Mouse (Mus musculus) liver, adult 2 months (tissue): ENCODE measurements around the gene Slc44a3. TPM values are rescaled to one million over a fixed set of nuclear protein-coding genes. Genes with fewer than 3 reads are reported as not detected.

Source experiments
- DNase-seq: peaks from one replicate; pipeline ENCODE4 v3.0.0-alpha.2; 2011; ENCODE audit warnings: low read depth, low spot score; ENCODE audit errors: extremely low read depth
- H3K27ac ChIP-seq: fragments of 200-500 bp; replicated peaks from 2 replicates; pipeline ENCODE4 v1.5.1; 2012; ENCODE audit warnings: low read depth, mild to moderate bottlenecking, control low read depth, inconsistent platforms, low read length; ENCODE audit not compliant: insufficient read depth
- H3K27me3 ChIP-seq: fragments of 200-500 bp; 2 replicates; pipeline ENCODE4 v1.6.1; 2012; ENCODE audit warnings: mild to moderate bottlenecking, moderate library complexity, low read length, inconsistent platforms; ENCODE audit not compliant: control insufficient read depth, insufficient read depth
- H3K36me3 ChIP-seq: fragments of 200-500 bp; 2 replicates; pipeline ENCODE4 v1.6.1; 2012; ENCODE audit warnings: low read length, inconsistent platforms; ENCODE audit not compliant: control insufficient read depth, insufficient read depth
- H3K4me1 ChIP-seq: fragments of 200-500 bp; 2 replicates; pipeline ENCODE4 v1.6.1; 2011; ENCODE audit warnings: low read length; ENCODE audit not compliant: control insufficient read depth, insufficient read depth
- H3K4me3 ChIP-seq: fragments of 200-500 bp; 2 replicates; pipeline ENCODE4 v1.5.1; 2011; ENCODE audit warnings: low read depth, mild to moderate bottlenecking, control low read depth, low read length, moderate library complexity; ENCODE audit not compliant: insufficient read depth
- H3K79me2 ChIP-seq: fragments of 200-500 bp; 2 replicates; pipeline ENCODE4 v1.6.1; 2012; ENCODE audit warnings: inconsistent platforms, mild to moderate bottlenecking, low read length, moderate library complexity; ENCODE audit not compliant: control insufficient read depth, insufficient read depth
- H3K9ac ChIP-seq: fragments of 200-500 bp; 2 replicates; pipeline ENCODE4 v1.6.1; 2012; ENCODE audit warnings: low read depth, mild to moderate bottlenecking, control low read depth, inconsistent platforms, low read length
- CTCF ChIP-seq: fragments of 200-500 bp; IDR thresholded peaks from 2 replicates; pipeline ENCODE4 v1.5.1; 2011; ENCODE audit warnings: low read depth, low read length, control low read depth
- POLR2A ChIP-seq: fragments of 200-500 bp; IDR thresholded peaks from 2 replicates; pipeline ENCODE4 v1.6.1; 2011; ENCODE audit warnings: low read length, control low read depth; ENCODE audit not compliant: insufficient read depth; ENCODE audit errors: extremely low read depth
- WGBS: fragments of 180-500 bp; shearing (Covaris S2); methylation state at CpG from one replicate; pipeline ENCODE4 v1.1.7; 2018; 5-methylcytosine and 5-hydroxymethylcytosine counted together
- polyA plus RNA-seq: library from polyadenylated mRNA; depleted of rRNA; stranded (reverse); fragments of >200 nt; gene quantifications from 2 replicates; pipeline ENCODE4 v1.2.3, GENCODE M21; 2012
- total RNA-seq: library from RNA; depleted of rRNA; stranded (reverse); fragments of >200 nt; gene quantifications from 2 replicates; pipeline ENCODE4 v1.2.3, GENCODE M21; 2014

Slc44a3 gene
- total and polyA plus RNA-seq, 2 experiments, result 4.7 to 6.6 TPM

DNA sequence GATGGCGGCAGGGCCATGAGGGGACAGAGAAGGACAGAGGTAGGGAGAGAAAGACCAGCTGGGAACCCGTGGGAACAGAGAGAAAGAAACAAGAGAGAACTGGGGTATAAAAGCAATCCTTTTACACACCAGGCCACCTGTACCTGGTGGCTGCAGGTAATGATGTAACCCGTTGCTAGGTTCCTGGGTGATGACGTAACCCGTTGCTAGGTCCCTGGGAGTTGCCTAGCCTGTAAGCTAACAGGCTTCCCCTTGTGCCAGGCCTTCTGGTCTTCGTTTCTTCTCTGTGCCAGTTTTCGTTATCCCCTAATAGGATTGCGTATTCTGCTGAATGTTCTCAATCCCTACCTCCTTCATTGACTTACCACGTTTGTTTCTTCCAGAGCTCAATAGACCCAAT lies 36.8 kb upstream of the Slc44a3 start:
- TF ChIP-seq POLR2A, result no peak
- TF ChIP-seq CTCF, result no peak
- Histone ChIP-seq H3K36me3 (no peaks in the 10 kb centered on the region), H3K27ac (no peak overlapping the region), H3K27me3 (no peaks in the 10 kb centered on the region), H3K79me2 (no peaks in the 10 kb centered on the region), H3K4me1 (no peaks in the 10 kb centered on the region), H3K4me3 (no peak overlapping the region), H3K9ac (no peak overlapping the region)
- 87% methylated on average over 9 of the region's 9 CpGs for WGBS
- DNase-seq, result no peak

DNA sequence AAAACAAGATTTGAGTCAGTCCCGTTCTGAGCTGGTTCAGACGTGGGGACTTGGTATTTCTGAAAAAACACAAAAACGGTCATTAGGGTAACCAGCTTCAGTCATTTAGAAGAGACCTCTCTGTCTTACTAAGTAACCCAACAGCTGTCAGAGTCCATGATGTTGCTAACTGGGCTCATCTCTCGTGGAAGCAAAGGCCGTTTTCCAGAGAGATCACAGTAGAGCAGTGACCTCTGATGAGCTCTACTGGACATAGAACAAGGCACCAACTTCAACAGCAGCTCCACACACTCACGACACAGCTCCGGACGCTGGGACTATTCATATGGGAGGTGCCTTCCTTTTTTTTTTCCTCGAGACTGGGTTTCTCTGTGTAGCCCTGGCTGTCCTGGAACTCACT lies 35.7 kb upstream of the Slc44a3 start:
- Histone ChIP-seq H3K4me3 (no peak overlapping the region), H3K36me3 (no peaks in the 10 kb centered on the region), H3K4me1 (no peaks in the 10 kb centered on the region), H3K9ac (no peak overlapping the region), H3K27me3 (no peaks in the 10 kb centered on the region), H3K27ac (no peak overlapping the region), H3K79me2 (no peaks in the 10 kb centered on the region)
- DNase-seq, result no peak
- TF ChIP-seq POLR2A (no peak), CTCF (no peak)
- WGBS, result 89% methylated on average over 9 of the region's 9 CpGs

DNA sequence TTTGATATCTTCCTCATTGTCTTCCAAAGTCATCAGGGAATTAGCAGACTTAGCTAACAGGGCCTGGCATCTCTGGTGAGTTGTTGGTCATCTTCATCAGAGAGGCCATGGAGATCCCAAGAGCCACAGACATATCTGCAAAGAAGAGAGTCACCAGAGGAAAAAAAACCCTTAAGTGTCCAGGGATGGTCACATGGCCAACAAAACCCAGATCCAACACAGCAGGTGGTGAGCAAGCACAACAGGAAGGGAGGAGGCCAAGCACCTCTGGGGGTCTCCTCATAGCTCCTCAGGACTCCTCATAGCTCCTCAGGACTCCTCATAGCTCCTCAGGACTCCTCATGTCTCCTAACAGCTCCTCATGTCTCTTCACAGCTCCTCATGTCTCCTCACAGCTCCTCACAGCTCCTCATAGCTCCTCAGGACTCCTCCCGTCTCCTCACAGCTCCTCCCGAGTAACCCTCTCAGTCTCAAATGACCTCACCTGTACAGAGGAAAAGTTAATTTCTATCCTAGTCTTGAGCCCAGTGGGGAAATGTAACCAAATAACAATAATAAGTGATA lies 35.2 kb upstream of the Slc44a3 start:
- no peak overlapping the region for H3K9ac ChIP-seq
- H3K27ac ChIP-seq, result no peak overlapping the region
- DNase-seq, result no peak
- 97% methylated on average over 2 of the region's 2 CpGs for WGBS
- H3K79me2 ChIP-seq, result no peaks in the 10 kb centered on the region
- no peaks in the 10 kb centered on the region for H3K27me3 ChIP-seq
- no peaks in the 10 kb centered on the region for H3K36me3 ChIP-seq
- TF ChIP-seq POLR2A (no peak), CTCF (no peak)
- no peaks in the 10 kb centered on the region for H3K4me1 ChIP-seq
- H3K4me3 ChIP-seq, result no peak overlapping the region

DNA sequence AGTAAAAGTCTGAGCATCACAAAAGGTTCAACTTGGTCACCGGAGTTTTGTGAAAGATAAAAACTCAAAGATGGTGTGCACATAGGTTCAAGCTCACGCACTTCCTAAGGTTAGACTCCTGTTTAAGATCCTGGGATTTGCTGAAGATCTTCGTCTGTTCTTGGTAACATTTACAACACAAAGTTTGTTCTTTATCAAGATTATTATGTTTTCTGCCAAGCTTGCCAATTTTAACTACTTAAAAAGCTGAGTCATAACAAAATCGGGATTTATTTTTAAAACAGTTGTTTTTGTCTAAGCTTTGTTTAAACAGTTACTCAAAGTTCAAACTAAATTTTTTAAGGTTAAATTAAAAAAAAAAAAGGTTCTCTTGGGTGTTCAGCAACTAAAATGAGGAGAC lies 34.7 kb upstream of the Slc44a3 start:
- TF ChIP-seq POLR2A (no peak), CTCF (no peak)
- 70% methylated on average over 4 of the region's 4 CpGs for WGBS
- no peaks in the 10 kb centered on the region for H3K79me2 ChIP-seq
- H3K27me3 ChIP-seq, result no peaks in the 10 kb centered on the region
- no peak overlapping the region for H3K27ac ChIP-seq
- no peak overlapping the region for H3K9ac ChIP-seq
- no peaks in the 10 kb centered on the region for H3K4me1 ChIP-seq
- no peak overlapping the region for H3K4me3 ChIP-seq
- no peak for DNase-seq
- no peaks in the 10 kb centered on the region for H3K36me3 ChIP-seq

DNA sequence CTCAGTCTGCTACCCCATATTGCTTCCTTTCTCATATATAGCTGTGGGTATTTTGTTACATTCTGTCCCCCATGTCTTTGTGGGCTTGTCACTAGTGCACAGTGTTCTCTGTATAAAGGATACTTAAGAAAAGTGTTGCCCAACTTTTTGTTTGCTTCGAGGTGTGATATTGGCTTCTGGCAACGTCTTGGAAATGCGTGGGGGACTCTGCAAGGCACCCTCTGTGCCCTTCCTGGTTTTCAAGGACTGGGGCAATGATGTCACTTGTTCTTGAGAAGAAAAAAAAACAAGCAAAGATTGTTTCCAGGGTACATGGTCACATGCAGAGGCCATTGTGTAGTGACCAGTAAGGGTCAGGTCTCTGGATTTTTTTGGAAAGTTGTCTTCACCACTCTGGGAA lies 29.6 kb upstream of the Slc44a3 start:
- no peak for DNase-seq
- WGBS, result 87% methylated on average over 3 of the region's 3 CpGs
- H3K4me3 ChIP-seq, result no peak overlapping the region
- H3K27ac ChIP-seq, result no peak overlapping the region
- no peaks in the 10 kb centered on the region for H3K36me3 ChIP-seq
- no peaks in the 10 kb centered on the region for H3K27me3 ChIP-seq
- no peak for TF ChIP-seq POLR2A
- no peak for TF ChIP-seq CTCF
- H3K9ac ChIP-seq, result no peak overlapping the region
- H3K4me1 ChIP-seq, result no peaks in the 10 kb centered on the region
- no peaks in the 10 kb centered on the region for H3K79me2 ChIP-seq

GRCm38 (mm10) chr3:121560115-121560865 lies 28.1 kb upstream of the Slc44a3 start:
- WGBS, result 84% methylated on average over 14 of the region's 14 CpGs
- Histone ChIP-seq H3K36me3 (no peaks in the 10 kb centered on the region), H3K79me2 (no peaks in the 10 kb centered on the region), H3K4me1 (no peaks in the 10 kb centered on the region), H3K27me3 (no peaks in the 10 kb centered on the region), H3K9ac (no peak overlapping the region), H3K4me3 (no peak overlapping the region), H3K27ac (no peak overlapping the region)
- no peak for TF ChIP-seq CTCF
- no peak for DNase-seq
